Comparison of ENCODE assay signal across 8 mouse cellular contexts in genomic region chr2:32846101-32846804, GRCm38 (mm10). TPM values are rescaled to one million over a fixed set of nuclear protein-coding genes. Genes with fewer than 3 reads are reported as not detected.
DNase-seq lines count a peak whose midpoint lies in the region; ATAC-seq lines count a peak whose summit lies in the region.

No protein-coding gene starts in this region.

- H3K27ac ChIP-seq in intestine, embryonic 14.5 days (ENCODE audit: low read depth) = peak overlapping the region; percentile 82

- no peaks in the 10 kb centered on the region for H3K27me3 ChIP-seq in intestine, embryonic 14.5 days (replicated peaks; ENCODE audit: control insufficient read depth, insufficient read depth, low read length)

- no peaks in the 10 kb centered on the region for H3K9me3 ChIP-seq in intestine, embryonic 14.5 days (ENCODE audit: control insufficient read depth, low read length)

- peak overlapping the region; percentile 93 for H3K4me2 ChIP-seq in intestine, embryonic 14.5 days (ENCODE audit: low read length)

- peak; percentile 56 for ATAC-seq in intestine, embryonic 14.5 days (replicated peaks; ENCODE audit: low FRiP score, low TSS enrichment, low read depth)

- H3K4me1 ChIP-seq in intestine, embryonic 14.5 days (replicated peaks; ENCODE audit: control insufficient read depth, insufficient read depth, low read length) = 0 out of 2 replicates have a peak, but pooled peaks cover 2% of the 10 kb centered on the region

- H3K9ac ChIP-seq in intestine, embryonic 14.5 days (ENCODE audit: low read length) = peak overlapping the region; percentile 61

- peaks cover 3% of the 10 kb centered on the region; the same call in 1 of the 2 replicates for H3K36me3 ChIP-seq in intestine, embryonic 14.5 days (ENCODE audit: control insufficient read depth, insufficient read depth, low read length)

- peak overlapping the region; percentile 78 for H3K4me3 ChIP-seq in intestine, embryonic 14.5 days (ENCODE audit: low read depth, low read length)

- intact Hi-C loops in left cerebral cortex, postnatal 4 days (cut with DNase I) = loop anchor here (5.0 kb wide), 1 partner anchor 134 kb away; the partner anchor contains the start of gene Cdk9

- DNase-seq in urinary bladder, adult 2 months (ENCODE audit: low spot score) = peak; percentile 44
- DNase-seq in urinary bladder, postnatal 10 days (ENCODE audit: low spot score) = no peak
- DNase-seq in embryo, embryonic 11 days = peak; percentile 60
- peak; percentile 65 for DNase-seq in gastrocnemius, postnatal 25 days
- DNase-seq in intestine, embryonic 14.5 days (ENCODE audit: low spot score) = peak; percentile 84
- peak; percentile 66 for DNase-seq in left cerebral cortex, postnatal 4 days
- peak; percentile 63 for DNase-seq in mesoderm, embryonic 11.5 days (ENCODE audit: low read depth, low spot score)
- DNase-seq in skeletal muscle tissue, adult 2 months (ENCODE audit: low read depth, low spot score) = peak; percentile 44

- WGBS in intestine, embryonic 14.5 days = under 1% methylated on average over 32 of the region's 33 CpGs

RNA-seq across cellular contexts. Expression of gene Stxbp1, which starts 0.8 kb away (rescaled TPM):
- 15.8 and 19.8 TPM in 2 replicates for polyA plus RNA-seq in urinary bladder, adult 2 months (2012; rRNA removed)
- 1 to 10 TPM; 2.7 to 3.8 TPM for total RNA-seq in gastrocnemius, postnatal 25 days (2021)
- polyA plus RNA-seq in intestine, embryonic 14.5 days (2014; fragmentation: Nextera tagmentation; extraction: Ambion mirVana) = 26.7 and 27.0 TPM in 2 replicates
- 100 to 1,000 TPM; 557 to 578 TPM for total RNA-seq in left cerebral cortex, postnatal 4 days (2021)

RNA-seq across cellular contexts. Expression of gene Fam129b, which starts 29.7 kb away (rescaled TPM):
- 99.6 and 102 TPM in 2 replicates for polyA plus RNA-seq in urinary bladder, adult 2 months (2012; rRNA removed)
- total RNA-seq in gastrocnemius, postnatal 25 days (2021) = 10 to 100 TPM in 1 of 2 experiments, 1 to 10 TPM in 1; 8.1 to 12.4 TPM
- 22.3 and 25.2 TPM in 2 replicates for polyA plus RNA-seq in intestine, embryonic 14.5 days (2014; fragmentation: Nextera tagmentation; extraction: Ambion mirVana)
- total RNA-seq in left cerebral cortex, postnatal 4 days (2021) = 10 to 100 TPM; 55.1 to 63.3 TPM

Comparison
In these comparisons a context has a peak if more than half of its experiments do, and no peak if none do; other contexts are left out.
1. RNA of gene Stxbp1, which starts 0.8 kb away (total RNA-seq): 557 to 578 TPM in left cerebral cortex, postnatal 4 days; 2.7 to 3.8 TPM in gastrocnemius, postnatal 25 days; every median in the first group is over 100 times any median in the second.
2. RNA of gene Fam129b, which starts 29.7 kb away (total RNA-seq): 55.1 to 63.3 TPM in left cerebral cortex, postnatal 4 days; 8.1 to 12.4 TPM in gastrocnemius, postnatal 25 days; every median in the first group is over 4 times any median in the second.